Mouse (Mus musculus): Measurements from ENCODE around the gene Colec11.
A peak's percentile ranks its signal among the peaks of the same experiment; 100 is the strongest.

Gene Colec11

DNA sequence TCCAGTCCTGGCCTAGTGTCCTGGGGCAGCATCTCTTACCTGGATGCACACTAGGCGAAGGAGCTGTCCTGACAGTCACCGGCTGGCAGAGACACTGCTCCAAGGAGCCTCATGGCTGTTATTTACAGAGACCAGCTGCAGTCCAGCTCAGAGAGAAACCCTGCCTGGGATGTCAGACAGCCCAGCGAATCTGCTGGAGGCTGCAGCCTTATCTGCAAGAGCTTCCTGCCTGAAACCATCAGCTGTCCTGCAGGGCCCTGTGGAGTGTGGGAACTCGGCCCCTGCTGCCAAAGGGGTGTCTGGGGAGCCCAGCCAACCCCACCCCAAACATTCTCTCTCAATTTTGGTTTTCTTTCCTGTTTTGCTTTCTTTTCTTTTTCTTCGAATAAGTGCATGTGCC is at the start of gene Colec11:
Gene Colec11 (minus strand): TSS at position 183 of the 400 bp plus-strand sequence.
- DNase-seq (ENCODE audit: low read depth, low spot score) = no peak

- DNase-seq (ENCODE audit: low read depth, low spot score) = no peak
Measured at GRCm38 (mm10) chr12:28667287-28667686, 44.1 kb upstream of the Colec11 start.

- DNase-seq (ENCODE audit: low read depth, low spot score) = no peak
Measured at GRCm38 (mm10) chr12:28666734-28667133, 43.6 kb upstream of the Colec11 start.

DNA sequence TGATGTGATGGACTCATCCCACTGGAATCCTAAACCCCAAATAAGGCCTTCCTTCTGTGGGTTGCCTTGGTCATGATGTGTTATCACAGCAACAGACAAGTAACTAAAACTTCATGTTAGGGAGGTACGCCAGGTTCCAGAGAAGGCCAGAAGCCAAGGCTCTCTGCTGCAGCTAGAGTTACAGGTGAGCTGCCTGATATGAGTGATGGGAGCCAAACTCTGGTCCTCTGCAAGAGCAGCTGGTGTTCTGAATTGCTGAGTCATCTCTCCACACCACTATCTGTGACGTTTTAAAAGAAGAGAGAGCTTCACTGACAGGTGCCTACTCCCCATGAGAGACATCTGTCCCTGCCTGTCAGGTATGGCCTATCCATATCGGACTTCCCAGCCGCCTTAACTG is 39.5 kb upstream of the Colec11 start:
- DNase-seq (ENCODE audit: low read depth, low spot score) = no peak

DNA sequence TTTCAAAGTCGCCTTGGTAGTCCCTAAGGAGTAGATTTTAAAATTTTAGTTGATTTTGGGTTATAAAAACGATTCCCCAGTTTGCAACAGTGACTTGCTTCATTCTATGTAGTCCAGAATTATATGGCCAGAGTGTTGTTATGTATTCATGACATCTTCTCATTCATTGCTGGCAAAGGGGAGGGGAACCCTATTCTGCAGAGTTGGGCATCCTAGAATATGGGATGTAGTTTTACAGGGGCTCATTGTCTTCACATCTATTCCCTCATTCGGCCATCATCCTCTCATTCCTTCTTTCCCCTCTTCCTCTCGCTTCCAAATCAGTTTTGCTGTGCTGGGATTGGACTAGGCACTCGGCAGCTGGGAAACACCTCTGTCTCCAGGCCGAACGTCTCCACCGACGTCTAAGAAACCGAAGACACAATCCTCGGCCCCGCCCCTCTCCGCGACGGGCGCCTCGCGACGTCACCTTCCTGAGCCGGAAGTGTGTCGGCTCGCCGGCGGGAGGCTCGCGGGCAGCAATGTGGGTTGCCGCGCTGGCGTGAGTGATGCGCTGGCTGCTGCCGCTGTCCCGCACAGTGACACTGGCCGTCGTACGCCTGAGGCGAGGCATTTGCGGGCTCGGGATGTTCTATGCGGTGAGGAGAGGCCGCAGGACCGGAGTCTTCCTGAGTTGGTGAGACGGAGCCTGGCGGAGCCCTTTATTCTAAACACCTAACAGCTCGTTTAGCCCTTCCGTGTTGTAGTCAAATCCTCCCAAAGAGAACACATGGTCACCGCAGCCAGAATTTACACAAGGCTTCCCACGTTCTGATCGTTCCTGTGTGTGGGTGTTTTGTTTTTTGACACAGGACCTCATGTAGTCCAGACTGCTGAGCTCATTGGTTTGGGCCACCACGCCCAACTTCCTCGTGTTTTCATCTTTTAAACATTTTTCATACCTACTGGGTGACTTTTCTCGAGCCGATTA is 26.2 kb upstream of the Colec11 start, which contains the start of gene Rnaseh1:
Gene Rnaseh1 (plus strand): TSS at position 462 of the 970 bp plus-strand sequence.
- DNase-seq (ENCODE audit: low read depth, low spot score) = peak; percentile 76

DNA sequence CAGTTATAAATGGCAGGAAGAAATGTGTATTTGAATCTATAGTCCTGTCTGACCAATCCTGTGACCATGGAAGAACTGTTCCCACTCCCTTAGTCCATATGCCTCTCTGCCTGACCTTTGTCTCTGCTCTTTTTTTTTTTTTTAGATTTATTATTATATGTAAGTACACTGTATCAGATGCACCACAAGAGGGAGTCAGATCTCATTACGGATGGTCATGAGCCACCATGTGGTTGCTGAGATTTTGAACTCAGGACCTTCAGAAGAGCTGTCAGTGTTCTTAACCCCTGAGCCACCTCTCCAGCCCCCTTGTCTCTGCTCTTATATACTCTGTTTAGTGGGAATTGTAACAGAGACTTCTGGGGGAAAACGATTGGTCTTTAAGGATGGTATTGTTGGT is 15.6 kb upstream of the Colec11 start:
- DNase-seq (ENCODE audit: low read depth, low spot score) = no peak

- DNase-seq (ENCODE audit: low read depth, low spot score) = no peak
Measured at GRCm38 (mm10) chr12:28636543-28636942, 13.4 kb upstream of the Colec11 start.

DNA sequence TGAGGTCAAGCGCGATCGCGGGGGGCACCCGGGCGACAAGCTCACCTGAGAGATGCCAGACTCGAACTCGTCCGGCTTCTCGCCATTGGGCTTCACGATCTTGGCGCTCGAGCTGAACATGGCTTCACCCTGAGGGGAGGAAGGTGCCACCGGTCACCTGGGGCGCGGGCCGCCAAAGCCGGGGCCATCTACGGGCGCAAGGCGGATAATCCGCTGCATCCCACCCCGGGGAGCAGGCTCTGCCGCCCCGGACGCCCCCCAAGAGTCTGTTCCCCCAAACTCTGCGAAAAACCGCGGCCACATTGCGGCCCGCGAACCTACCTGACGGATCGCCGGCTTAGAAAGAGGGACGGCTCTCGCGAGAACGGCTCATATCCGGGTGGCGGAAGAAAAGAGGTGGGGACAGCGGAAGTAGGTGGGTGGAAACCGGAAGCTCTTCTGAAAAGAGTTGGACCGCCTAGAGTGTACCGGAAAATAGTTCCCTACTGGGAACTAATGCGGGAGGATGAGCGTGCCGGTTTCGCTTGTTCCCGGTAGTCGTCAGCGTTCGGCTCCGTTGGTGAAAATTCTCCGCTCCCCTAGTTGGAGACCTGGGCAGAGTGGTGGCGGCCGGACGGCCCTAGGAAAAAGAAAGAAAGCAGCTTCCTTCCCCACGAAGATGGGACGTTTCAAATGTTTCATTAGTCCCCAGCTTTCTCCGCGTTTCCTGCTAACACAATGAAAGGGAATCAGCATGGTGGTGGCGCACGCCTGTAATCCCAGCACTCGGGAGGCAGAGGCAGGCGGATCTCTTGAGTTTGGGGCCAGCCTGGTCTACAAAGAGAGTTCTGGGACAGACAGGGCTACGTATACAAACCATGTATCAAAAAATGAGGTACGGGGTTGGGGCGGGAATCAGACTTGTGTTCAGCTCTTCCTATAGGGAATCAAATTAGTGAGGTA is 12.6 kb upstream of the Colec11 start, which contains the start of gene Rps7:
Gene Rps7 (minus strand): TSS at position 419 of the 942 bp plus-strand sequence.
- DNase-seq (ENCODE audit: low read depth, low spot score) = peak; percentile 88

DNA sequence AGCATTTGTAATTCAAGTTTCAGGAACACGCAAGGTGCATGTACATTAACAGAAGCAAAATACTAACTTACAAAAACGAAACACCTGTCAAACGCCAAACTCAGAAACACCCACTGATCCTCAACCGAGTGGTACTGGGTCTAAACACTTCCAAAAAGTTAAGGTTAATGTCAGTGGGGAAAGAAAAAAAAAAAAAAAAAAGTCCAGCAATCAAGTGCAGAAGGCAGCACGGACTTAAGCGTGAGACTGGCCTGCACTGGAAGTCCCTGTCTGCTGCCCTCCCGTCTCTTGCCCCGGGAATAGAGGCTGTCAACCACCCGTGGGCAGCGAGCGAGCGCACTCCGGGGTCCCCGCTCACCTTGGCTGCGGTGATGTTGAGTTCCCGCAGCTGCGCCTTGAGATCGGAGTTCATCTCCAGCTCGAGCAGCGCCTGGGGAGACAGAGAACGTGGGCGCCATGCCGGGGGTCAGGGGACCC is 11.9 kb upstream of the Colec11 start:
- DNase-seq (ENCODE audit: low read depth, low spot score) = no peak

DNA sequence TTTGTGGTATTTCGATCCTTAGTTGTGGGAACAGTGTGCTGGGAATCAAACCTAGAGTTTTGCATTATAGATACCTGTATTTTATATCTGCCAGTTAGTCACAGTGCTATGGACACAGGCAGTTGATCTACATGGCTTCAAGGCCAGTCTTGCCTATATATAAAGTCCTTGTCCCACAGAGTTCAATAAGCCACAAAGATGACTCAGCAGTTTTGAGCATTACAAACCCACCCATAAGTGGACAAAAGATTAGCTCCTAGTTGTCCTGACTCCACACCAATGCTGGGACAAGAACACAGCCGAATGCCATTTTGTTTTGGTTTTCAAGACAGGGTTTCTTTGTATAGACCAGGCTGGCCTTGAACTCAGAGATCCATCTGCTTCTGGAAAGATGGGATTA is 5.3 kb upstream of the Colec11 start:
- no peak for DNase-seq (ENCODE audit: low read depth, low spot score)

DNA sequence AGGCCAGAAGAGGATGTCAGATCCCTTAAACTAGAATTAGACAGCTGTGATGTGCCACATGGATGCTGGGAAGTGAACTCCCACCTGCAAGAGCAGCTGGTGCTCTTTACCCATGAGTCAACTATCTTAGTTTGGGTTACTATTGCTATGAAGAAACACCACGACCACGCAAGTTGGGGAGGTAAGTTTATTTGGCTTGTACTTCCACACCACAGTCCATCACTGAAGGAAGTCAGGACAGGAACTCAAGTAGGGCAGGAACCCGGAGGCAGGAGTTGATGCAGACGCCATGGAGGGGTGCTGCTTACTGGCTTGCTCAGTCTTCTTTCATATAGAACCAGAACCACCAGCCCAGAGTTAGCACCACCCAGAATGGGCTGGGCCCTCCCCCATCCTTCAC is 3.9 kb upstream of the Colec11 start:
- no peak for DNase-seq (ENCODE audit: low read depth, low spot score)

DNA sequence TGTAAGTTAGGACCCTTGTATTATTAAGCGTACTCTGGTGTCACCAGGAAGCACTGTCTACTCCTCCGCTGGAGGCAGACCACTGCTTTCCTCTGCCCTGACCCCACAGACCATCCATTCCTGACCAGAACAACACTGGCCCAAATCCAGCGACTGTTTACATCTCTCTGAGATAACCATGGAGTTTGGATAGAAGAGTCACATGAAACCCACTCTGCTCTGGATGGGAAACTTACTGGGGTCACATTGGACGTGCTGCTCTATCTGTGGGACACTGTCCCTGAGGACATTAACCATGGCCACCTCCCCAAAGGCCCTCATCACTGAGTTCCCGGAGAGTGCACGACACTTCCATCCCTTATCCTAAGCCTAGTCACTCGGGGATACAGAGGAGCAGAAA is 2.2 kb upstream of the Colec11 start:
- no peak for DNase-seq (ENCODE audit: low read depth, low spot score)

- DNase-seq (ENCODE audit: low read depth, low spot score) = no peak
Measured at GRCm38 (mm10) chr12:28624251-28624650, 1.1 kb upstream of the Colec11 start.

DNA sequence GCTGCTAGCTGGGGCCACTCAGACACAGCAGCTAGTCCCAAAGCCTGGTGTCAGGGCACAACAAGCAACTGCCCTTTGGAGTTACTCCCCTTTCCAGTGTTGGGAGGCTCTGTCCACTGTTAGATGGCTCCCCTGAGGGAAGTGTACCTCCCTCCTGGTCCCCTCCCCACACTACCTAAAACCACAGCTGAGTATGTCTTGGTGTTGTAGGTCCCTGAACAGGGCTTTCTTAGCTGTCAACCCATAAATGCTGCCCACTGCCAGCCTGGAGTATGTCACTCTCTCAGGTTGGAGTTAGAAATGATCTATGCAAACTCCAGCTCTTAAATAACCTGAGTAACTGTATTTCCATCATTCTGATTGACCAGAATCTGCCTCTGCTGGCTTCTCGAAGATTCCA is 536 bp downstream of the Colec11 start:
- DNase-seq (ENCODE audit: low read depth, low spot score) = no peak

DNA sequence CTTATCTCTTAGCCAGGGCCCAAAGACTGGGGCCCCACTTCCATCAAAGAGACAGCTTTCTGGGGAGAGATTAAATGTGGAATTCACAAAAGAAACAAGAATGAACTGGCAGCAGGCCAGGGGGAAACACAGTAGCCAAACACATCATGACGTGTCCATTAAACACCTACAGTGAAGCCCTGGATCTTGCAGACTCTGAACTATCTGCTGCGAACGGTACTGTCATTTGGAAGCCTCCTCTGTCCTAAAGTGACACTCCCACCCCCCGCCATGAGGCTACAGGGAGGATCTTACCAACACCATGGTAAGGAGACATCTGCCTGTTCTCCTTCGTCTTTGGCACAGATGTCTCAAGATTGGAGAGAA is 1.0 kb downstream of the Colec11 start:
- DNase-seq (ENCODE audit: low read depth, low spot score) = no peak

- DNase-seq (ENCODE audit: low read depth, low spot score) = no peak
Measured at GRCm38 (mm10) chr12:28621451-28622166, 1.6 kb downstream of the Colec11 start.

GRCm38 (mm10) chr12:28617297-28617696 is 5.9 kb downstream of the Colec11 start:
- DNase-seq (ENCODE audit: low read depth, low spot score) = no peak

GRCm38 (mm10) chr12:28614401-28614800 is 8.8 kb downstream of the Colec11 start:
- DNase-seq (ENCODE audit: low read depth, low spot score) = no peak

GRCm38 (mm10) chr12:28612391-28612790 is 10.8 kb downstream of the Colec11 start:
- no peak for DNase-seq (ENCODE audit: low read depth, low spot score)

DNA sequence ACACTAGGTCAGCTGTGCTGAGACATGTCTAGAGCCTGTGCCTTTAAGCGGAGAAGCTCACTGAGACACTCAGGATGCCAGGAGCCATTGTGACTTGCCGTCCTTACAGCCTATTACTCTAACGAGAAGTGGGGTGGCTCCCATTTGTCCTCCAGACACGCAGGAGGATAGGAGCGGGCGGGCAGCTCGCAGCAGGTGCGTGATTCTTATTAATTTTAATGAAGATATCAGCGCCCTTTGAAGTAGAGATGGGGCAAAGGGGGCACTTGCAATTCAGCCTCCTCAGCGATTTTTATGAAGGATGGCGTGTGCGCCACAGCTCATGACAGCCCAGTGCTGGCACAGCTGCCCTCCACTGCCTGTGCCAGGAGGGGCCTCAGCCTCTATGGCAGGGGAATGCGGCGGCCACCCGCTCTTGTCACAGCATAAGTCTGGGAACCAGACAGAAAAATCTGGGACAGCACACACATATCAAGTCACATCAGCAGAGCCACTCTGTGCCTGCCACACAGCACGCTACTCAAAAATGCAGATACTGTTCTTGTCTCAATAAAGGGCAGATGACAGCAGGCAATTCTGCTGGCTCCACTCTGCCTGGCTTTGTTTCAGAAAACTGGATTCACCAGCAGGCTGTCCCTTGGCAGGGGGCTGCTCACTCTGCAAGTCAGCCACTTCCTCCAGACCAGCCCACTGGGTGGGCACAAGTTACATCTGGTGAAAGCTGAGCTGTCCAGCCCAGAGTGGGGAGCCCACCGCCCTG is 15.5 kb downstream of the Colec11 start:
- no peak for DNase-seq (ENCODE audit: low read depth, low spot score)

DNA sequence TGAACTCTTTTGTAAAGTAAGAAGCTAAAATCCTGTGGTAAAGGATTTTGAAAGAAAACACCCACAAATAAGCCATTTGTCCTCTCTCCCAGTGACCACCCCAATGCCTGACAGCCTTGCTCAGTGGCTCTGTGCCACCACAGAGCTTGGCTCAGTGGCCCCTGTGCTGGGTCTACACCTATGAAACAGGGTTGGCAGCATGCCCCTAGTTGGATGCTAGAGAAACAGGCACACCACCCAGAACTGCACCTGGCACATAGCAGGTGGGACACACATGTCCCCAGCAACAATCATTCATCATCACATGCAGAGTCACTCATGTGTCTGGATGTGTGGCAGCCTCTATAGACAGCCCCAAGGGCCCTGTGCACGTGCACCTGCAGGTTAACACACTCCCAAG is 19.7 kb downstream of the Colec11 start:
- no peak for DNase-seq (ENCODE audit: low read depth, low spot score)
